7 mouse cellular contexts compared by ENCODE assay signal in genomic region chr4:57299701-57300468, GRCm38 (mm10). TPM values are rescaled to one million over a fixed set of nuclear protein-coding genes. Genes with fewer than 3 reads are reported as not detected.
A peak's percentile ranks its signal among the peaks of the same experiment; 100 is the strongest.
DNase-seq lines count a peak whose midpoint lies in the region; ATAC-seq and TF ChIP-seq lines count a peak whose summit lies in the region.

No protein-coding gene starts in this region.

- H3K4me2 ChIP-seq in limb, embryonic 14.5 days (replicated peaks; ENCODE audit: low read depth, low read length, severe bottlenecking): peak overlapping the region; percentile 95
- H3K4me2 ChIP-seq in midbrain, embryonic 14.5 days (ENCODE audit: low read length): peak overlapping the region; percentile 91

- peak overlapping the region; percentile 86 for H3K4me3 ChIP-seq in embryonic facial prominence, embryonic 10.5 days
- H3K4me3 ChIP-seq in limb, embryonic 14.5 days (replicated peaks; ENCODE audit: low read length): peak overlapping the region; percentile 81
- H3K4me3 ChIP-seq in midbrain, embryonic 14.5 days (replicated peaks; ENCODE audit: low read depth, low read length): peak overlapping the region; percentile 71

- TF ChIP-seq POLR2A in limb, embryonic 14.5 days (IDR thresholded peaks at IDR 0.05; ENCODE audit: borderline replicate concordance, extremely low read depth, insufficient read depth, insufficient read length): no peak

- no peaks in the 10 kb centered on the region for H3K36me3 ChIP-seq in embryonic facial prominence, embryonic 10.5 days (replicated peaks)
- no peaks in the 10 kb centered on the region for H3K36me3 ChIP-seq in limb, embryonic 14.5 days (ENCODE audit: control insufficient read depth, insufficient read depth, low read length)
- H3K36me3 ChIP-seq in midbrain, embryonic 14.5 days (ENCODE audit: control insufficient read depth, insufficient read depth, low read length): no peaks in the 10 kb centered on the region

- H3K4me1 ChIP-seq in embryonic facial prominence, embryonic 10.5 days: peaks cover 33% of the 10 kb centered on the region
- peaks cover 12% of the 10 kb centered on the region; the same call in 1 of the 2 replicates for H3K4me1 ChIP-seq in limb, embryonic 14.5 days (ENCODE audit: control insufficient read depth, insufficient read depth, low read length)
- peaks cover 21% of the 10 kb centered on the region for H3K4me1 ChIP-seq in midbrain, embryonic 14.5 days (ENCODE audit: control insufficient read depth, insufficient read depth, low read length)

- ATAC-seq in limb, embryonic 14.5 days (ENCODE audit: low FRiP score, low read depth): peak; percentile 49; the same call in 1 of the 2 replicates
- peak; percentile 62 for ATAC-seq in midbrain, embryonic 14.5 days (ENCODE audit: low FRiP score, low TSS enrichment)

- peak overlapping the region; percentile 75 for H3K9ac ChIP-seq in limb, embryonic 14.5 days (ENCODE audit: low read depth, low read length, severe bottlenecking)
- peak overlapping the region; percentile 71 for H3K9ac ChIP-seq in midbrain, embryonic 14.5 days (replicated peaks; ENCODE audit: low read length)

- H3K9me3 ChIP-seq in embryonic facial prominence, embryonic 10.5 days: no peaks in the 10 kb centered on the region
- H3K9me3 ChIP-seq in limb, embryonic 14.5 days (ENCODE audit: control insufficient read depth, low read length): no peaks in the 10 kb centered on the region
- H3K9me3 ChIP-seq in midbrain, embryonic 14.5 days (ENCODE audit: control insufficient read depth, low read length): no peaks in the 10 kb centered on the region

- peak overlapping the region; percentile 83 for H3K27ac ChIP-seq in embryonic facial prominence, embryonic 10.5 days (replicated peaks)
- no peak overlapping the region for H3K27ac ChIP-seq in limb, embryonic 14.5 days (replicated peaks; ENCODE audit: low read depth, low read length)
- H3K27ac ChIP-seq in midbrain, embryonic 14.5 days (replicated peaks; ENCODE audit: low read depth, low read length): no peak overlapping the region

- peak; percentile 82 for DNase-seq in adrenal gland, postnatal 14 days
- peak; percentile 67 for DNase-seq in embryonic facial prominence, embryonic 10.5 days (ENCODE audit: low spot score)
- peak; percentile 70 to 75 for DNase-seq in heart, adult 18-20 months
- peak; percentile 72 for DNase-seq in kidney, adult 11 months
- DNase-seq in limb, embryonic 14.5 days (ENCODE audit: low spot score): no peak
- DNase-seq in midbrain, embryonic 14.5 days: peak; percentile 76
- peak; percentile 14 to 68 for DNase-seq in spleen, postnatal 4 days (ENCODE audit: low spot score in 2 of 2)

- H3K27me3 ChIP-seq in embryonic facial prominence, embryonic 10.5 days (replicated peaks; ENCODE audit: low read depth, poor library complexity, severe bottlenecking): peaks cover 84% of the 10 kb centered on the region
- H3K27me3 ChIP-seq in limb, embryonic 14.5 days (ENCODE audit: control insufficient read depth, insufficient read depth, low read length): no peaks in the 10 kb centered on the region
- H3K27me3 ChIP-seq in midbrain, embryonic 14.5 days (ENCODE audit: control insufficient read depth, insufficient read depth, low read length): peaks cover 30% of the 10 kb centered on the region

- under 1% methylated on average over 97 of the region's 97 CpGs for WGBS in embryonic facial prominence, embryonic 10.5 days
- WGBS in limb, embryonic 14.5 days: under 1% methylated on average over 33 of the region's 97 CpGs
- under 1% methylated on average over 97 of the region's 97 CpGs for WGBS in midbrain, embryonic 14.5 days

RNA-seq across cellular contexts. Expression of gene Ptpn3, which starts 1.8 kb away (rescaled TPM):
- total RNA-seq in adrenal gland, postnatal 14 days (2021): 19.0 and 26.2 TPM in 2 replicates
- polyA plus RNA-seq in embryonic facial prominence, embryonic 10.5 days (2016; fragmentation: Nextera tagmentation; extraction: Ambion mirVana): 2.0 and 2.1 TPM in 2 replicates
- 10 to 100 TPM; 34.5 to 41.4 TPM for total RNA-seq in heart, adult 18-20 months (2021)
- polyA plus RNA-seq in limb, embryonic 14.5 days (2012; rRNA removed): 3.7 and 4.7 TPM in 2 replicates
- polyA plus RNA-seq in limb, embryonic 14.5 days (2014; fragmentation: Nextera tagmentation; extraction: Ambion mirVana): 2.9 and 3.4 TPM in 2 replicates
- 3.1 and 3.8 TPM in 2 replicates for polyA plus RNA-seq in midbrain, embryonic 14.5 days (2014; fragmentation: Nextera tagmentation; extraction: Ambion mirVana)
